Mouse (Mus musculus) brown adipose tissue, adult 24 weeks (tissue): ENCODE results near the gene Arhgap32. TPM values are rescaled to one million over a fixed set of nuclear protein-coding genes. Genes with fewer than 3 reads are reported as not detected.

ENCODE experiments used
- H3K27ac ChIP-seq: fragments of 200-500 bp; replicated peaks from 2 replicates; pipeline ENCODE4 v1.5.1; 2012; ENCODE audit warnings: low read depth, mild to moderate bottlenecking, low read length
- H3K4me1 ChIP-seq: fragments of 200-500 bp; 2 replicates; pipeline ENCODE4 v1.6.1; 2012; ENCODE audit warnings: low read length, mixed read lengths; ENCODE audit not compliant: control insufficient read depth, insufficient read depth, insufficient read length
- H3K4me3 ChIP-seq: fragments of 200-500 bp; 2 replicates; pipeline ENCODE4 v1.5.1; 2012; ENCODE audit warnings: low read depth, mild to moderate bottlenecking, low read length, moderate library complexity; ENCODE audit not compliant: insufficient read depth
- polyA plus RNA-seq: library from polyadenylated mRNA; stranded (reverse); fragments of >200 nt; gene quantifications from 2 replicates; pipeline ENCODE4 v1.2.4, GENCODE M21; 2012; ENCODE audit not compliant: missing spikeins, insufficient read depth, insufficient read length

Gene Arhgap32
- polyA plus RNA-seq, 1 experiment = 13.0 TPM

DNA sequence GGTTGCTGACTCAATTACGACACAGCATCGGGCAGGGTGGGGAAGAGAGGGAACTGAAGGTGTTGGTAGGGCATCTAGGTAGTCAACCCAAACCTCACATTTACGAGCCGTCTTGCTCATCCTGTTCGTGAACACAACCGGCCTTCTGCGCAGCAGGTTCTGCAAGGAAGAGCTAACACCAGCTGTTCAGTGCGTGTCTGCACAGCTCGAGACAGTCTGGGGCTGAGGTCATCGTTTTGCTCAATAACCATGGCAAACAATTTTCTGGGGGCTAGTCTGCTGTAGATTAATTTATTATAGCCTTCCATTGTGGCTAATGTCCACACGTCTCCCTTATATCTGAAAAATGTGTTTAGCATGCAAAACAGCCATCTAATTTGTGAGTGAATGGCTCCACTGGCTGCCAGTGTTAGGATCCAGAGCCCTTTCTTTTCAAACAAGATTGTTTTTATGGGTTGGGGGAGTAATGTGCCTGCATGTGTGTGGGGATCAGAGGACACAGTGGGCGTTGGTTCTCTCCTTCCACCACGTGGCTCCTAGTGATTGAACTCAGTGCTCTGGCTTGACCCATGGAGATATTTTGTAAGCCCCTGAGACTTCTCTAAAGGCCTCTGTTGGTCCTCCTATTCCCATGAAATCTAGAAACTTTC is 186.7 kb downstream of the Arhgap32 start:
- Histone ChIP-seq H3K4me1 (no peaks in the 10 kb centered on the region), H3K4me3 (no peak overlapping the region), H3K27ac (no peak overlapping the region)

DNA sequence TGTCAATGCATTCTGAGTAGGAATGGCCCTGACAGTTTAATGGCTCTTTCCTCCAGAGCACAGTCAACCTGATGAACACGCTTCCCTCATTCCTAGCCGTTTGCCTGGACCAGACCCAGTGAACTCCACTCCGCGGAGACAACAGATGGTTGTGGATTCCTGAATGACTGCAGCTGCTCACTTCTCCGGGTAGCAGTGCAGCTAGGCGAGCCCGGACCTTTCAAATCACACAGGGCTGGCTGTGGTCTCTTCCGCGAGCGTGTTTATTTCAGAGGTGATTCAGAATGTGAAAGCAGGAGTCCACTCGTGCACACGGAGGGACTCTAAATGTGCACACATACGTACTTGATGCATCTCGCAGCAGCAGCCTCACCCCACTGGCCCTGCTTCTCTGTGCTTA is 195.8 kb downstream of the Arhgap32 start:
- H3K4me3 ChIP-seq = no peak overlapping the region
- H3K4me1 ChIP-seq = no peaks in the 10 kb centered on the region
- H3K27ac ChIP-seq = no peak overlapping the region

DNA sequence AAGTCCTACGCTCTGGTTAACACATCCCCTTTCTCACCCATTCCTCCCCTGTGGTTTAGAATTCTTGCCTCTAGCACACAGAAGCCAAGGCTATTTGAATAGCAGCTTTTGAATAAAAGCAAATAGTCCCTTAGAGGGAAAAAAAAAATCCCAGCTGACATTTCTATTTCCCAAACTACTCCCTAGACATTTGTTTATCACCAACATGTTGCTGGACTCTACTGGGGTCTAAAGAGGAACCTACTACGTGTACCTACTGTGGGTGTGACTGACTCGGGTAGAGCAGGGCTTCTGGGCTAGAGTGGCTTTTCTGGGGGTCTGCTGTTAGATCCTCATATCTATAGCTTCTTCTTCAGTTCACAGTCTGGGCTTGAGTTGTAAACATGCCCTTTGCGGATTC is 196.3 kb downstream of the Arhgap32 start:
- no peak overlapping the region for H3K4me3 ChIP-seq
- H3K4me1 ChIP-seq = no peaks in the 10 kb centered on the region
- no peak overlapping the region for H3K27ac ChIP-seq

DNA sequence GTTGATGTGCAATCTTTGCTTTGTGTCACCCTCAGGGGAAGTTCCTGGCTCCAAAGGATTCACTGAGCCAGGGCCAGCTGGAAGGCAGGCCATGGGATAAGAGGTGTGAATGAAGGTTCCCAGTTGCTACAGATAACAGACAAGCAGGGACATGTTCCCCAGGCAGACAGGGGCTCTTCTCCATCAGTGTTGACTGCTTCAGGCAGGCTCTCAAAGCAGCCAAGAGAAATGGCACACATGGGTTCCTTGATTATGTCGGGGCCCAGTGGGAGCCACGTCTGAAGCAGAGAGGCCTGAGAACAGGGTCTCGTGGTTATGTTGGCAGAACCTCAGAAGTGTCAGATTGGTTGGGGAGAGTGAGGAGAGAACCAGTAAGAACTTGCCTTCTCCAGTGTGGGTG is 198.1 kb downstream of the Arhgap32 start:
- H3K4me3 ChIP-seq = no peak overlapping the region
- no peak overlapping the region for H3K27ac ChIP-seq
- H3K4me1 ChIP-seq = peaks cover 3% of the 10 kb centered on the region; the same call in 1 of the 2 replicates

DNA sequence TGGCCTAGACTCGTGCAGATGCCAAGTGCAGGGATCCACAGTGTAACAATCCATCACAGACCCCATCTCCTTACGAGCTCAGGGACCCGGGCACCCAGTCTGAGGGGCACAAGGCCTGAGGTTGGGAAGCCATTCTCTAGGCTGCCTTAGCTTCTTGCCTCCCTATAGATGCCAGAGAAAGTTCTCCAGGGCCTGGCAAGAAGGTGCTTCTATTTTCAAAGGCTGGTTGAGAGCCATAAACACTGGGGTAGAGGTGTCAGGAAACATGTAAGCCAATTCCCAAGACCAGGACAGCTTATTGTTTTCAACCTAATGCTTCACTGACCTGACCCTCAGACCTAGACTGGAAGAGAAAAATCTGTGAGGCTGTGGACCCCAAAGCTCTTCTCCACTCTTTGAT is 200.1 kb downstream of the Arhgap32 start:
- Histone ChIP-seq H3K27ac (no peak overlapping the region), H3K4me1 (peaks cover 3% of the 10 kb centered on the region), H3K4me3 (no peak overlapping the region)

Other genes starting within 250 kb of the Arhgap32 start
- gene Barx2, start 202.7 kb upstream of the Arhgap32 start, polyA plus RNA-seq = not detected in 2 replicates
- gene Kcnj5, start 228.2 kb downstream of the Arhgap32 start, polyA plus RNA-seq = not detected in 2 replicates